ENCODE assay signal across 21 mouse cellular contexts in the genomic region with DNA sequence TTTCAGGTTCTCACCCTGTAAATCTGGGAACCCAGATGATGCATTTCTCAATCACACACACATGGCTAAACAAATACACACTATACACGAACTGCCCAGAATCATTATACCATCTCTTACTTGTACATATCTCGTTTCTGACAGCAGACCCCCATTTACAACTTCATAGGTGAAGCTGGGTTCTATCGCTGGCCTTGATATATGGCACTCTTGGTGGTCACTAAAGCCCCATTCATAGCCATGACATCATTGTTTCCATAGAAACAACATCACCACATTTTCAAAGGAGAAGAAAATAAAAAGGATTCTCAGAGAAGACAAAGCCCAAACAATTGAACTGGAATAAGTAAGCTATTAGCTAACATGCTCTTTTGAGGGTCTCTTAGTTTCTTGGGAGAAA.
"Had no signal": no experiment of that assay in that cellular context is flagged by ENCODE, and none has a peak within 500 bp of the region (broad histone marks: within the 10 kb centered on the region; RNA-seq: fewer than 3 reads in every experiment).

No protein-coding gene starts in this region.

- H3K9me3 ChIP-seq: intestine, embryonic 15.5 days; limb, embryonic 10.5 days; limb, embryonic 13.5 days; liver, embryonic 12.5 days; liver, embryonic 15.5 days; lung, embryonic 15.5 days had no signal

- H3K27ac ChIP-seq: intestine, embryonic 15.5 days; layer of hippocampus, adult 2 months; limb, embryonic 10.5 days; limb, embryonic 13.5 days; liver, embryonic 12.5 days; liver, embryonic 15.5 days; lung, embryonic 15.5 days had no signal

- H3K4me3 ChIP-seq: intestine, embryonic 15.5 days; layer of hippocampus, adult 2 months; limb, embryonic 10.5 days; limb, embryonic 13.5 days; liver, embryonic 12.5 days; liver, embryonic 15.5 days; lung, embryonic 15.5 days; megakaryocyte, embryonic 14.5 days had no signal

- H3K9ac ChIP-seq: intestine, embryonic 15.5 days; limb, embryonic 13.5 days; liver, embryonic 12.5 days; liver, embryonic 15.5 days; lung, embryonic 15.5 days had no signal

- H3K4me1 ChIP-seq: intestine, embryonic 15.5 days; liver, embryonic 12.5 days; liver, embryonic 15.5 days; lung, embryonic 15.5 days had no signal

- H3K4me2 ChIP-seq: intestine, embryonic 15.5 days; limb, embryonic 13.5 days; liver, embryonic 12.5 days; liver, embryonic 15.5 days; lung, embryonic 15.5 days; midbrain, embryonic 11.5 days had no signal

- DNase-seq: kidney, adult 11 months; kidney, adult 9 months; kidney, postnatal 25 days; layer of hippocampus, adult 9-11 months; liver; lung, adult 18-20 months; lung, postnatal 10 days; lung, postnatal 36 days; right cerebral cortex, postnatal 25 days; spleen, adult 18-20 months; thymus, adult 18-20 months; thymus, postnatal 36 days had no signal

- ATAC-seq: intestine, embryonic 15.5 days; liver, embryonic 12.5 days had no signal

- H3K36me3 ChIP-seq: intestine, embryonic 15.5 days; limb, embryonic 10.5 days; limb, embryonic 13.5 days; liver, embryonic 12.5 days; liver, embryonic 15.5 days; lung, embryonic 15.5 days had no signal

- H3K27me3 ChIP-seq: intestine, embryonic 15.5 days; limb, embryonic 13.5 days; liver, embryonic 12.5 days; liver, embryonic 15.5 days; lung, embryonic 15.5 days; megakaryocyte, embryonic 14.5 days had no signal
